ENCODE assay signal across 13 mouse cellular contexts in genomic region chr2:121004018-121004811, GRCm38 (mm10).
DNase-seq lines count a peak whose midpoint lies in the region.
"Had no signal": no experiment of that assay in that cellular context is flagged by ENCODE, and none has a peak within 500 bp of the region (broad histone marks: within the 10 kb centered on the region; RNA-seq: fewer than 3 reads in every experiment).

No protein-coding gene starts in this region.

- peak; percentile 81 for DNase-seq in cerebellum, adult 11 months
- peak; percentile 83 to 91 for DNase-seq in cerebellum, adult 18-20 months
- peak; percentile 94 for DNase-seq in cerebellum, adult 9-11 months
- DNase-seq in cerebellum, postnatal 36 days: peak; percentile 84 to 88
- DNase-seq in urinary bladder, postnatal 4 days (ENCODE audit: low spot score in 2 of 2): no peak
- no peak for DNase-seq in kidney, postnatal 4 days
- no peak for DNase-seq in embryo, embryonic 9.5 days (ENCODE audit: extremely low spot score)
- DNase-seq: adrenal gland, adult 2 months; adrenal gland, postnatal 25 days; gastrocnemius, postnatal 14 days; heart, postnatal 36 days; kidney, adult 11 months; kidney, adult 9 months had no signal

Comparison
In these comparisons a context has a peak if more than half of its experiments do, and no peak if none do; other contexts are left out.
1. DNase-seq: peak in cerebellum, adult 11 months (single experiment), cerebellum, adult 18-20 months (2 of 2), cerebellum, adult 9-11 months (single experiment) and cerebellum, postnatal 36 days (2 of 2); none in urinary bladder, postnatal 4 days (0 of 2), kidney, postnatal 4 days (0 of 2) and embryo, embryonic 9.5 days (single experiment).